Mouse (Mus musculus): ENCODE data around the gene Strc.
"Not testable (repeated sequence)": the region's sequence is repeated elsewhere in the genome, so short reads cannot be mapped to it uniquely, and the experiment has no call there.

- TF ChIP-seq CTCF, EP300 (IDR thresholded peaks at IDR 0.05; ENCODE audit: low read depth): not testable (repeated sequence)
These were observed at the start of gene Strc for GRCm38 (mm10) chr2:121386961-121387575.

All from liver, embryonic 14.5 days (tissue).